Mouse (Mus musculus) forebrain, embryonic 15.5 days (tissue): ENCODE results near the gene Bloc1s5. TPM values are rescaled to one million over a fixed set of nuclear protein-coding genes. Genes with fewer than 3 reads are reported as not detected.
"Not testable (repeated sequence)": the region's sequence is repeated elsewhere in the genome, so short reads cannot be mapped to it uniquely, and the experiment has no call there.

Experiments
- ATAC-seq: fragments of 200-750 bp; cut with Nextera tagmentation; replicated peaks from 2 replicates; pipeline ENCODE4 v1.8.0; 2017; ENCODE audit warnings: mild to moderate bottlenecking, moderate TSS enrichment, moderate library complexity
- H3K27ac ChIP-seq: fragments of 300-500 bp; sonication (generic); replicated peaks from 2 replicates; pipeline ENCODE4 v1.5.1; 2015; ENCODE audit warnings: mild to moderate bottlenecking, inconsistent platforms
- H3K27me3 ChIP-seq: fragments of 300-500 bp; sonication (generic); 2 replicates; pipeline ENCODE4 v1.6.1; 2015; ENCODE audit warnings: inconsistent platforms
- H3K36me3 ChIP-seq: fragments of 300-500 bp; sonication (generic); 2 replicates; pipeline ENCODE4 v1.6.1; 2015; ENCODE audit warnings: mild to moderate bottlenecking, inconsistent platforms
- H3K4me1 ChIP-seq: fragments of 300-500 bp; sonication (generic); 2 replicates; pipeline ENCODE4 v1.6.1; 2015; ENCODE audit warnings: inconsistent platforms
- H3K4me2 ChIP-seq: fragments of 300-500 bp; sonication (generic); replicated peaks from 2 replicates; pipeline ENCODE4 v1.6.1; 2015; ENCODE audit warnings: mild to moderate bottlenecking, inconsistent platforms
- H3K4me3 ChIP-seq: fragments of 300-500 bp; sonication (generic); 2 replicates; pipeline ENCODE4 v1.5.1; 2015; ENCODE audit warnings: mild to moderate bottlenecking, inconsistent platforms
- H3K9ac ChIP-seq: fragments of 300-500 bp; sonication (generic); replicated peaks from 2 replicates; pipeline ENCODE4 v1.6.1; 2015; ENCODE audit warnings: mild to moderate bottlenecking, inconsistent platforms
- H3K9me3 ChIP-seq: fragments of 300-500 bp; sonication (generic); 2 replicates; pipeline ENCODE4 v1.6.1; 2016; ENCODE audit warnings: inconsistent platforms
- WGBS: fragments of 180-500 bp; shearing (Covaris S2); methylation state at CpG from one replicate; pipeline ENCODE4 v1.1.7; 2015; ENCODE audit warnings: mixed read lengths; 5-methylcytosine and 5-hydroxymethylcytosine counted together
- polyA plus RNA-seq: library from polyadenylated mRNA; unstranded; fragments of >200 nt; fragmentation: Nextera tagmentation; extraction: Ambion mirVana; gene quantifications from 2 replicates; pipeline ENCODE4 v1.2.1, GENCODE M21; 2015

Gene Bloc1s5
- polyA plus RNA-seq: 24.7 and 25.0 TPM in 2 replicates

DNA sequence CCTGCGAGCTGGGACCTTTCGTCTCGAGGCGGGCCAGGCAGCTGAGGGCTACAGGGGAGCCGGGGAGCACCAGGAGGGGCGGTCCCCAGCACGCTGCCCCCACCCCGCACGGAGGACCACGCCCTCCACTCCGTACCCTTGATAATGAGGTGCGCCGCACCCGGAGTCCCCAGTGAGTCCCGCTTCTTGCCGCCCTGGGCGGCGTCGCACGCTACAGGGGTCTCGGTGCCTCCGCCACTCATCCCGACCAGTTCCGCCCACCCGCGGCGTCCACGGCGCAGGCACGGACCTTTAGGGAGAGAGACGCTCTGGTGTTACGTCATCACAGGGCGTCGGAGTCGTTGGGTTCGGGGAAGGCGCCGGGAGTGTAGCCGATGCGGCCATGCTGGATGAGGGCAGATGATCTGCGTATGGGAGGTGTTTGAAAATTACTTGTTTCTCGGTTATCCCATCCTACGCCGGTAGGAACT is at the start of gene Bloc1s5:
Gene Bloc1s5 (minus strand): TSS at position 310 of the 470 bp plus-strand sequence.
- peaks cover 10% of the 10 kb centered on the region for H3K4me1 ChIP-seq
- WGBS: under 1% methylated on average over 44 of the region's 44 CpGs
- peak within 1 kb of the TSS; percentile 71 for H3K4me3 ChIP-seq
- no peaks in the 10 kb centered on the region for H3K27me3 ChIP-seq
- peak within 1 kb of the TSS; percentile 59 for H3K4me2 ChIP-seq
- H3K9me3 ChIP-seq: no peaks in the 10 kb centered on the region
- peaks cover 4% of the 10 kb centered on the region; the same call in 1 of the 2 replicates for H3K36me3 ChIP-seq
- peak; percentile 98 for ATAC-seq
- H3K27ac ChIP-seq: peak within 1 kb of the TSS; percentile 76
- H3K9ac ChIP-seq: peak within 1 kb of the TSS; percentile 64

GRCm38 (mm10) chr13:38672336-38672735 is 37.4 kb upstream of the Bloc1s5 start:
- Histone ChIP-seq H3K27me3 (no peaks in the 10 kb centered on the region), H3K9me3 (no peaks in the 10 kb centered on the region), H3K9ac (no peak overlapping the region), H3K27ac (no peak overlapping the region), H3K36me3 (no peaks in the 10 kb centered on the region), H3K4me1 (no peaks in the 10 kb centered on the region), H3K4me2 (no peak overlapping the region), H3K4me3 (no peak overlapping the region)
- no peak for ATAC-seq
- 76% methylated on average over 9 of the region's 9 CpGs for WGBS

DNA sequence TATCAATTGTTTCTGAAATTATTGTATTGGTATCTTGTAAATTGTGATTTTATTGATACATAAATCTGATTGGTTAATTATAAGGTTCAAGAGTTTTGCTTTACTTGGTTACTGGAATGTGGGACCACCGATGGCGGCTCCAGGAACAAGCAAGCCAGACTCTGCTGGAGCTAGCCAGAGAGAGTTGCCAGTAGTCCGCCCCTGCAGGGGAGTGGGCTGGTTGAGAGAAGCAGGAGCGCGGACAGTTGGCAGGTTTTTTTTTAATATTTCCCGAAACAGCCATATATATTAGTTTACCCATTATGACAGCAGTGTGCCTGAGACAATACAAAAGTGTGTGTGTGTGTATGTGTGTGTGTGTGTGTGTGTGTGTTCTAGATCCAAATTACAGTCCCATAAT is 36.5 kb upstream of the Bloc1s5 start:
- not testable (repeated sequence) for ATAC-seq, H3K9me3 ChIP-seq, H3K9ac ChIP-seq, H3K4me2 ChIP-seq, H3K27ac ChIP-seq, H3K4me1 ChIP-seq, H3K27me3 ChIP-seq, H3K36me3 ChIP-seq, H3K4me3 ChIP-seq
- WGBS: 88% methylated on average over 6 of the region's 6 CpGs

DNA sequence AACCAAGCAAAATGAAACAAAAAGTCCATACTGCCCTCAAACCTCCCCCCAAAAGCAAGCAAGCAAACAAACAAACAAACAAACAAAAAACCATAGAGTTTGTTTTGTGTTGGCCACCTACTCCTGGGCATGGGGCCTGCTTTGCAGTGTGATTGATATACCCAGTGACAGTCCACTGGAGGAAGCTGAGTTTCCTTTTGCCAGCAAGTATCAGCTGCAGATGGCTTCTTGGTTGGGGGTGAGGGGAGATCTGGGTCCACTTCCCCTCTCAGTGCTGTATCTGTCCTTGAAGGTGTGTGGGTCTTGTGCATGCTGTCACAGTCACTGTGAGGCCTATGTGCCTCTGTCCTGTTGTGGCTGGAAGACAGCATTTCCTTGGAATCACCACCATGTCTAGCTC is 35.1 kb upstream of the Bloc1s5 start:
- Histone ChIP-seq H3K36me3 (no peaks in the 10 kb centered on the region), H3K9me3 (no peaks in the 10 kb centered on the region), H3K4me2 (no peak overlapping the region), H3K27me3 (no peaks in the 10 kb centered on the region), H3K4me3 (no peak overlapping the region), H3K4me1 (no peaks in the 10 kb centered on the region), H3K27ac (no peak overlapping the region), H3K9ac (no peak overlapping the region)
- no peak for ATAC-seq

DNA sequence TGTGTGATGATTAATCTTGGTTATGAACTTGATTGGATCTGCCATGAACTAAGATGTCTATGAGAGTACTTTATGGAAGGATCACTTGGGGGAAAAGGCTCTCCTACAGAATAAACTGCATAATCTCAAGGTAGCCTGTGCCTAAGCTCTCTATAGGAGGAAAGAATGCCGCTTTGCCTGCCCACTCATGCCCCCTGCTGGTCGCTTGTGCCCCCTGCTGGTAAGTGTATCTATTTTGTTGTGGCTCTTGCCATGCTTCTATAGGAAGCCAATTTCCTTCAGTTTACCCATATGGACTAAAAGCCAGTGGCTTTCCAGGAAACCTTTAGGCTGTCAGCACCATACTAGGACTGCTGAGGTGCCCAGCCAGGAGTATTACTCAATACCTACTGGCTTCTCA is 33.6 kb upstream of the Bloc1s5 start:
- H3K4me2 ChIP-seq: no peak overlapping the region
- no peaks in the 10 kb centered on the region for H3K36me3 ChIP-seq
- H3K27ac ChIP-seq: no peak overlapping the region
- no peaks in the 10 kb centered on the region for H3K27me3 ChIP-seq
- H3K9me3 ChIP-seq: no peaks in the 10 kb centered on the region
- WGBS: 24% methylated on average over 2 of the region's 2 CpGs
- no peaks in the 10 kb centered on the region for H3K4me1 ChIP-seq
- ATAC-seq: no peak
- H3K4me3 ChIP-seq: no peak overlapping the region
- H3K9ac ChIP-seq: no peak overlapping the region

DNA sequence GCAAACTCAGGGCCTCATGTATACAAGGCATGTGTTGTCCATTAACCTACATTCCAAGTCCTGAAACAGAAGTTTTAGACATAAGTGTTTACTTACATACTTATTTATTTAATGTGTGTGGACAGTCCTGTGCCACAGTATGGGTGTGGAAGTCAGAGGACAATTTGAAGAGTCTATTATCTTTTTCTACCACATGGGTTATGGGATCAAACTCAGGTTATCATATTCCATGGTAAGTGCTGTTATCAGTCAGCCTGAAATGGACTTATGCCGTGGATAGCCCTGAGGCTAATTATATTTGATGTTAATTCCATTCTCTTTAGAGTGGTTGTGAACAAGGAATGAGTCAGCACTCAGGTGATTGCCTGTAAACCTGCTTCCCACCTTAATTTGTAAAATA is 29.8 kb upstream of the Bloc1s5 start:
- Histone ChIP-seq H3K9ac (no peak overlapping the region), H3K9me3 (no peaks in the 10 kb centered on the region), H3K27me3 (no peaks in the 10 kb centered on the region), H3K36me3 (no peaks in the 10 kb centered on the region), H3K4me3 (no peak overlapping the region), H3K4me2 (no peak overlapping the region), H3K4me1 (no peaks in the 10 kb centered on the region), H3K27ac (no peak overlapping the region)
- ATAC-seq: no peak
- 75% methylated on average over 1 of the region's 1 CpGs for WGBS

DNA sequence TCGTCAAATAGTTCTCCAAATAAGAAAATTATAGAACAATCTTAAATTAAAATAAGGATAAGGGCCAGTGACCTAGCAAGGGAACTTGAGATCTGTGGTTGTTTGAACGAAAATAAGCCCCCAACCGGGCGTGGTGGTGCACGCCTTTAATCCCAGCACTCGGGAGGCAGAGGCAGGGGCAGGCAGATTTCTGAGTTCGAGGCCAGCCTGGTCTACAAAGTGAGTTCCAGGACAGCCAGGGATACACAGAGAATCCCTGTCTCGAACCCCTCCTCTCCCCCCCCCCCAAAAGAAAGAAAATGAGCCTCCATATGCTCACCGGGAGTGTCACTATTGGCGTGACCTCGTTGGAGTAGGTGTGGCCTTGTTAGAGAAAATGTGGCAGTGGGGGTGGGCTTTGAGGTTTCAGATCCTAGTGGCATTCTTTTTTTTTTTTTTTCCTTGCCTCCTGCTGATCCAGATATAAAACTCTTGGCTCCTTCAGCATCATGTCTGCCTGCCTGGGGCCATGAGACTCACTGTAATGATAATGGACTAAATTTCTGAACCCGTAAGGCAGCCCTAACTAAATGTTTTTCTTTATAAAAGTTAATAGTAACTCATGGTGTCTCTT is 24.7 kb upstream of the Bloc1s5 start:
- no peak overlapping the region for H3K4me2 ChIP-seq
- H3K9me3 ChIP-seq: no peaks in the 10 kb centered on the region
- no peak overlapping the region for H3K27ac ChIP-seq
- peaks cover 13% of the 10 kb centered on the region for H3K4me1 ChIP-seq
- H3K4me3 ChIP-seq: no peak overlapping the region
- WGBS: 90% methylated on average over 12 of the region's 12 CpGs
- H3K36me3 ChIP-seq: peaks cover 12% of the 10 kb centered on the region
- no peaks in the 10 kb centered on the region for H3K27me3 ChIP-seq
- no peak overlapping the region for H3K9ac ChIP-seq
- ATAC-seq: no peak

DNA sequence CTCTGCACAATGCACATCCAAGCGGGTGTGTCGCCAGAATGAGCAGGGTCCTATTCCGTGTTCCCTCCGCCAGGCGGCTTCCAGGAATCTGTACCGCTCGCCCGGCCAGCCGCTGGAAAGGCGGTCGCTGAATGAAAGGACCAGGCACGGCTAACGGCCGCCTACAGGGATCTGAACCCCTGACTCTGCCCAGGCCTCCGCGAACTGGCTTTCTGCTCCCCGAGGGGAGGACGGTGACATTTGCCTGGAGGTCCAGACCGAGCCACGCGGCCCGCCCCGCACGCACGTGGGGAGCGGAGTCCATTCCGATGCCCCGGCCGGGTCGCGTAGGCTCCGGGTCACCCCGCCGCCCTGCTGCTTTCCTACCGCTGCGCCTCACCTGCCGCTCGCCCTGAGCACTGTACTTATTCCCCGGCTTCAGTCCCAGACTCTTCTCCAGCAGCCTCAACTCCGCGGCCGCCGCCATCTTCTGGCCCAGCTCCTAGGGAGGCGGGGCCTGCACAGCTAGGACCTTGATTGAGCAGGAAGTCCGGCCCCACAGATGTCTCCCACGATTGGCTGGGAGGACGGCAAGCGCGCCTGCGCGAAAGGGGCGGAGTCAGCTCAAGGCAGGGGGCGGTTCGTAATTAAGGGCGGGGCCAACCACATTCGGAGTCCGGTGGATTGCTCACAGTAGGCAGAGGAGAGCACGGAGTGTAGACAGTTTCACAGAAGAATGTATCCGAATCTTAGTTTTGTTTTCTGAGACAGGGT is 23.8 kb upstream of the Bloc1s5 start, which contains the start of gene Eef1e1:
Gene Eef1e1 (minus strand): TSS at position 531 of the 753 bp plus-strand sequence.
- ATAC-seq: peak; percentile 99
- WGBS: under 1% methylated on average over 59 of the region's 59 CpGs
- peak within 1 kb of the TSS; percentile 85 for H3K9ac ChIP-seq
- H3K4me1 ChIP-seq: peaks cover 13% of the 10 kb centered on the region
- no peaks in the 10 kb centered on the region for H3K27me3 ChIP-seq
- H3K4me2 ChIP-seq: peak within 1 kb of the TSS; percentile 69
- peaks cover 21% of the 10 kb centered on the region for H3K36me3 ChIP-seq
- peak within 1 kb of the TSS; percentile 100 for H3K4me3 ChIP-seq
- H3K27ac ChIP-seq: peak within 1 kb of the TSS; percentile 87
- H3K9me3 ChIP-seq: no peaks in the 10 kb centered on the region

- ATAC-seq: 0 out of 2 replicates have a peak, but pooled peaks have one; percentile 2
Observed at GRCm38 (mm10) chr13:38657865-38658264, 23.0 kb upstream of the Bloc1s5 start.

DNA sequence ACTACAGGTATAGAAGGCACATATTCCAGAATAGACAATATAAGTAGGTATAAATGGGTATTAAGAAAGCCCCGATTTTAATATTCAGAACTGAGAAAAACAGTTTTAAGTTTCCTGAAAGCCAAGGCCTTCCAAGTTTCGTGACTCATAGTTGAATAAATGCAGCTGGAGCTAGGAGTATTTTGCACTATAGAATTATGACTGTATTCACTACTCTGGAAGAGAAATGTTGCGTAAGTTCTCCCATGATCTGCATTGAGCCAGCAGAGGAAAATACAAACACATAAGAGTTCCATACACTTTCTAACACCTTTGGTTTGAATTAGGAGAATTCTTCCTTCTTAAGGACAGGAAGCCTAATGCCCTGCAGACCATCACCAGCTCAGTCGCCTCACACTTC is 15.4 kb upstream of the Bloc1s5 start:
- no peak overlapping the region for H3K27ac ChIP-seq
- ATAC-seq: no peak
- H3K4me1 ChIP-seq: no peaks in the 10 kb centered on the region
- 93% methylated on average over 4 of the region's 4 CpGs for WGBS
- no peak overlapping the region for H3K4me3 ChIP-seq
- H3K9ac ChIP-seq: no peak overlapping the region
- peaks cover 87% of the 10 kb centered on the region for H3K36me3 ChIP-seq
- H3K4me2 ChIP-seq: no peak overlapping the region
- no peaks in the 10 kb centered on the region for H3K9me3 ChIP-seq
- H3K27me3 ChIP-seq: no peaks in the 10 kb centered on the region

More at GRCm38 (mm10) chr13:38657865-38658264, 23.0 kb upstream of the Bloc1s5 start:
- Histone ChIP-seq H3K4me3 (peak overlapping the region; percentile 100), H3K4me1 (peaks cover 13% of the 10 kb centered on the region), H3K27ac (peak overlapping the region; percentile 87), H3K9ac (peak overlapping the region; percentile 85), H3K9me3 (no peaks in the 10 kb centered on the region), H3K36me3 (peaks cover 30% of the 10 kb centered on the region), H3K27me3 (no peaks in the 10 kb centered on the region), H3K4me2 (peak overlapping the region; percentile 69)
- 23% methylated on average over 4 of the region's 4 CpGs for WGBS

DNA sequence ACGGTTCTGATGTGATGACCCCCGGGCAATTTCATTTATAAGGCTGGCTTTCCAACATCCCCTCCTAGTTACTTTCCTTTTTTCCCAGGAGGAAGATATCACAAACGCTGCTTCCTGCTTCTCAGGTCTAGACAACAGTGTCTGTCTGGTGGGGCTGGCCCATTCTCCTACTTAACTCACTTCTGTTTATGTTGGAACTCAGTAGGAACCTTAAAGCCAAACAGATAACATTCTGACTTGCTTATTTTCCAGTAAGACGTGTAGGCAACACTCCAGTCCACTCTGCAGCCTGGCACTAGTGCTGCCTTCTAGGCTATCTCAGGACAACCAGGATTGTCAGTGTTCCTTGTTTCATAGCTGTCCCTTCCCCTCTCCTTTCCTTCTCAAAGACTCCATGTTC is 14.2 kb upstream of the Bloc1s5 start:
- WGBS: 94% methylated on average over 4 of the region's 4 CpGs
- H3K9me3 ChIP-seq: no peaks in the 10 kb centered on the region
- H3K27ac ChIP-seq: no peak overlapping the region
- no peak overlapping the region for H3K9ac ChIP-seq
- H3K4me3 ChIP-seq: no peak overlapping the region
- no peak for ATAC-seq
- peaks cover 87% of the 10 kb centered on the region for H3K36me3 ChIP-seq
- no peak overlapping the region for H3K4me2 ChIP-seq
- no peaks in the 10 kb centered on the region for H3K4me1 ChIP-seq
- no peaks in the 10 kb centered on the region for H3K27me3 ChIP-seq

GRCm38 (mm10) chr13:38641414-38641813 is 6.5 kb upstream of the Bloc1s5 start:
- no peak for ATAC-seq
- 97% methylated on average over 5 of the region's 5 CpGs for WGBS

More at GRCm38 (mm10) chr13:38641414-38641813, 6.5 kb upstream of the Bloc1s5 start:
- H3K4me2 ChIP-seq: no peak overlapping the region
- H3K27me3 ChIP-seq: no peaks in the 10 kb centered on the region
- peaks cover 30% of the 10 kb centered on the region for H3K36me3 ChIP-seq
- H3K4me3 ChIP-seq: no peak overlapping the region
- H3K9me3 ChIP-seq: no peaks in the 10 kb centered on the region
- no peaks in the 10 kb centered on the region for H3K4me1 ChIP-seq
- H3K9ac ChIP-seq: no peak overlapping the region
- no peak overlapping the region for H3K27ac ChIP-seq
